Mouse (Mus musculus): ENCODE measurements at regions not wholly inside any gene's neighbourhood (a gene's known extent, or its start where the extent isn't known, plus 50 kb on each side); places are given as distances from the start of the nearest gene placed in this dataset.
A peak's percentile ranks its signal among the peaks of the same experiment; 100 is the strongest.

DNA sequence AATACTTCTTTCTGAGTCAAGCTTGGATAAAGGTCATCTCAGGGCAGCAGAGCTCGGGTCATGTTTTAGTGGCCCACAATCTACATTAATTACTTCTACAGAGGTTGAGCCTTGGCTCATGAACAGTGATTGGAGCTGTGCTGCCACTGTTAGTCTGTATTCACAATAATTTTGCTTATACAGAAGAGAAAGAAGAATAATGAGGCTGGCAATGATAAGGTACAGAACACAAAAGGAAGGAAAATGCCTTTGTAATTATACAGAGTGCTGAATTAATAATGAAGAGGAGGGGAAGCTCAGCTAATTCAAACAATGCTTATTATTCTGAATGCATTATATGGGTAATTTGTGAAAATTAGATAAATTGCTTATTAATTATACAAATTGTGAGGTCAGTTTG is 573.9 kb upstream of the Cblb start:
- ATAC-seq: no peak
- H3K4me2 ChIP-seq (ENCODE audit: low read length): no peak overlapping the region
- H3K9me3 ChIP-seq (ENCODE audit: control insufficient read depth, low read length): no peaks in the 10 kb centered on the region
- no peak overlapping the region for H3K9ac ChIP-seq (ENCODE audit: low read depth, low read length)
- no peaks in the 10 kb centered on the region for H3K27me3 ChIP-seq (replicated peaks; ENCODE audit: control insufficient read depth, insufficient read depth, low read length)
- 43% methylated on average over 1 of the region's 1 CpGs for WGBS
- no peaks in the 10 kb centered on the region for H3K4me1 ChIP-seq (ENCODE audit: control insufficient read depth, insufficient read depth, low read depth, low read length)
- H3K27ac ChIP-seq (ENCODE audit: low read depth, low read length): no peak overlapping the region
- no peaks in the 10 kb centered on the region for H3K36me3 ChIP-seq (ENCODE audit: control insufficient read depth, insufficient read depth, low read length)
- H3K4me3 ChIP-seq (ENCODE audit: low read length): no peak overlapping the region

DNA sequence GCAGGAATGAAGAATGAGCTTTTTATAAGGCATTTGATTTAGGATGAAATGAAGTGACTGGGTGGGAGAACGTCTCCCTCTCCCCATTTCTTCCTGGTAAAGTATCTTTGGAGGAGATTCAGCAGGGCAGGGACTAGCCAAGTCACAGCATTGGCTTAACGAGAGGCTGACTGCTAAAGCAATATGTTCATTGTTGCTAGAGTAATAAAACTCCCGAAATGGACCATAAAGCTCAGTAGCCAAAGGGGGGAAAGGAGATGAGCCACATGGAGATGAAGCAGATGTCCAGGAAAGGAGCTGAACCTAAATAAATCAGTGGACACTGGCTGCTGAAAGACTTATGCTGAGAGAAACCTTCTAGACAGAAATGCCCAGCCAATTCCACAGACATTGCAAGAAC is 555.3 kb upstream of the Cblb start:
- Histone ChIP-seq H3K36me3 (ENCODE audit: control insufficient read depth, insufficient read depth, low read length) (no peaks in the 10 kb centered on the region), H3K4me1 (ENCODE audit: control insufficient read depth, insufficient read depth, low read depth, low read length) (no peaks in the 10 kb centered on the region), H3K27ac (ENCODE audit: low read depth, low read length) (no peak overlapping the region), H3K27me3 (replicated peaks; ENCODE audit: control insufficient read depth, insufficient read depth, low read length) (no peaks in the 10 kb centered on the region), H3K4me2 (ENCODE audit: low read length) (no peak overlapping the region), H3K9ac (ENCODE audit: low read depth, low read length) (no peak overlapping the region), H3K4me3 (ENCODE audit: low read length) (no peak overlapping the region), H3K9me3 (ENCODE audit: control insufficient read depth, low read length) (no peaks in the 10 kb centered on the region)
- no peak for ATAC-seq
- 66% methylated on average over 3 of the region's 3 CpGs for WGBS

DNA sequence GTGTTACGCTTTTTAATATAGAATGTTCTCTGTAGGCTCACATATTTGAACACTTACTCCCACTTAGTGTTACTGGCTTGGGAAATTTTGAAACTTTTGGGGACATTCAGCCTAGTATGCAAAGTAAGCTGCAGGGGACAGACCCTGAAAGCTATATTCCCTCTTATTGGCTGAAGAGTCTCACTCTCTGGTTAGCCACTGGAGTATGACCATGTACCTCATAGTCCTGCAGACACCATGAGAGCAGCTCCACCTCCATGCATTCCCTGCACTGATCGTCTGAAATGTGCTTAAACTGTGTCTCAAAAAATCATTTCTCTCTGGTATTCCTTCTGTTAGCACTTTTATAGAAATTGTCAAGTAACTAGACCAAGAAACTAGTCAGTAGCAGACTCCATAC is 534.9 kb upstream of the Cblb start:
- Histone ChIP-seq H3K4me3 (ENCODE audit: low read length) (no peak overlapping the region), H3K9me3 (ENCODE audit: control insufficient read depth, low read length) (no peaks in the 10 kb centered on the region), H3K36me3 (ENCODE audit: control insufficient read depth, insufficient read depth, low read length) (no peaks in the 10 kb centered on the region), H3K4me2 (ENCODE audit: low read length) (no peak overlapping the region), H3K9ac (ENCODE audit: low read depth, low read length) (no peak overlapping the region), H3K27ac (ENCODE audit: low read depth, low read length) (no peak overlapping the region), H3K4me1 (ENCODE audit: control insufficient read depth, insufficient read depth, low read depth, low read length) (no peaks in the 10 kb centered on the region), H3K27me3 (replicated peaks; ENCODE audit: control insufficient read depth, insufficient read depth, low read length) (no peaks in the 10 kb centered on the region)
- ATAC-seq: no peak
- 93% methylated on average over 2 of the region's 2 CpGs for WGBS

DNA sequence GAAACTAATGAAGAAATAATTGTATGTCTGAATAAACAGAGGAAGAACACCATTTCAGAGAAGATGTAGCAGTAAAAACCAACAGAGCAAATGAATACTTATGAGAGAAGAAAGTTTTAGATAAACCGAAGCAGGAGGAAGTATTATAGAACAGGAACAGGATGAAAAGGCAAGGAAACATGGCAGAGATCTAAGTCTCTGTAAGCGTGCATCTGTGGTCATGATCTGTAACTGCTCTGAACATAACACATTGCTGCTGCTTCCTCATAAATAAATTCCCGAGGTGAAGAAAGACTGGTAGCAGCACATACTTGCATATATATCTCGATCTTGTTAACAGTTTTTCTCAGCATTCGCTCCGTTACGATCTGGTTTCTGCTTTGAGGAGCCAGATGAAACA is 533.2 kb upstream of the Cblb start:
- ATAC-seq: no peak
- H3K27me3 ChIP-seq (replicated peaks; ENCODE audit: control insufficient read depth, insufficient read depth, low read length): no peaks in the 10 kb centered on the region
- WGBS: 88% methylated on average over 7 of the region's 7 CpGs
- no peak overlapping the region for H3K27ac ChIP-seq (ENCODE audit: low read depth, low read length)
- no peak overlapping the region for H3K4me2 ChIP-seq (ENCODE audit: low read length)
- H3K9ac ChIP-seq (ENCODE audit: low read depth, low read length): no peak overlapping the region
- H3K9me3 ChIP-seq (ENCODE audit: control insufficient read depth, low read length): no peaks in the 10 kb centered on the region
- H3K36me3 ChIP-seq (ENCODE audit: control insufficient read depth, insufficient read depth, low read length): no peaks in the 10 kb centered on the region
- H3K4me1 ChIP-seq (ENCODE audit: control insufficient read depth, insufficient read depth, low read depth, low read length): no peaks in the 10 kb centered on the region
- no peak overlapping the region for H3K4me3 ChIP-seq (ENCODE audit: low read length)

DNA sequence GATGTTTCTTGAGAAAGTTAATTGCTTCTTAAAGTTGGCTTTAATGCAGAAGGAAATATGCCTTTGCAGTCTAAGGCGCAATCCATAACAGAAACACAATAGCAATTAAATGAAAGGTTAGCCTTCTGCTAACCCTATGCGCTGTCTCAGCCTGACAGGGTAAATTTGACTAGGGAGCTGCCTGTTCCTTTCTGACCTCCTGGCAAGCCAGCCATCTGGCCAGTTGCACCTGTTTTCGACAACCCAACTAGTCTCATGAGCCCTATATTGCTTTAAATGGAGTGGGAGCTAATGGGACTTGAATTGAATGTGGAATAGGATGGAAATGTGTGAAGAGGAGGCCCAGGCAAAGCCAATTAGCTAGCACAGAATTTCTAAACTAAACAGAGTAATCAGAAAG is 513.9 kb upstream of the Cblb start:
- peak; percentile 76 for ATAC-seq
- Histone ChIP-seq H3K4me3 (ENCODE audit: low read length) (no peak overlapping the region), H3K27ac (ENCODE audit: low read depth, low read length) (no peak overlapping the region)

DNA sequence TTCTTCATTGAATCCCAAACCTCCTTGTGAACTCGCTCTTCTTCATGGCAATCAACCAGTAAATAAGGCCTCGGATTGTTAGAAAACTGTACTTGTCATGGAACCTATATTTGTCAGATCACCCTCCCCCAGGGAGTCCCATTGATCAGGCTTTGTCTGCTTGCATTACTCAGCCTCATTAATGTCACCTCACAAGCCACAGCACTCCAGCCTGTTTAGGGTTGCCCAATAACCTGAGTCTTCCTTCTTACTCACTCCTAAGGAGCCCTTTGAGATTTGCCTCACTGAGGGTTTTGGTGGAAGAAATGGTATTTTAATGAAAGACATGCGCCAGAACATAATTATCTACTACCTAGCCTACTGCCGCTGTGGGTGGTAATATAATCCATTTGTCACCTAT is 510.3 kb upstream of the Cblb start:
- ATAC-seq: no peak
- Histone ChIP-seq H3K36me3 (ENCODE audit: control insufficient read depth, insufficient read depth, low read length) (no peaks in the 10 kb centered on the region), H3K9ac (ENCODE audit: low read depth, low read length) (no peak overlapping the region), H3K9me3 (ENCODE audit: control insufficient read depth, low read length) (no peaks in the 10 kb centered on the region), H3K27ac (ENCODE audit: low read depth, low read length) (no peak overlapping the region), H3K27me3 (replicated peaks; ENCODE audit: control insufficient read depth, insufficient read depth, low read length) (no peaks in the 10 kb centered on the region), H3K4me1 (ENCODE audit: control insufficient read depth, insufficient read depth, low read depth, low read length) (0 out of 2 replicates have a peak, but pooled peaks cover 3% of the 10 kb centered on the region), H3K4me2 (ENCODE audit: low read length) (no peak overlapping the region), H3K4me3 (ENCODE audit: low read length) (no peak overlapping the region)
- 48% methylated on average over 4 of the region's 4 CpGs for WGBS

More for the DNA sequence above, 513.9 kb upstream of the Cblb start:
- Histone ChIP-seq H3K9me3 (ENCODE audit: control insufficient read depth, low read length) (no peaks in the 10 kb centered on the region), H3K27me3 (replicated peaks; ENCODE audit: control insufficient read depth, insufficient read depth, low read length) (no peaks in the 10 kb centered on the region), H3K4me2 (ENCODE audit: low read length) (no peak overlapping the region), H3K9ac (ENCODE audit: low read depth, low read length) (no peak overlapping the region), H3K4me1 (ENCODE audit: control insufficient read depth, insufficient read depth, low read depth, low read length) (0 out of 2 replicates have a peak, but pooled peaks cover 3% of the 10 kb centered on the region), H3K36me3 (ENCODE audit: control insufficient read depth, insufficient read depth, low read length) (no peaks in the 10 kb centered on the region)
- WGBS: 51% methylated on average over 3 of the region's 3 CpGs

DNA sequence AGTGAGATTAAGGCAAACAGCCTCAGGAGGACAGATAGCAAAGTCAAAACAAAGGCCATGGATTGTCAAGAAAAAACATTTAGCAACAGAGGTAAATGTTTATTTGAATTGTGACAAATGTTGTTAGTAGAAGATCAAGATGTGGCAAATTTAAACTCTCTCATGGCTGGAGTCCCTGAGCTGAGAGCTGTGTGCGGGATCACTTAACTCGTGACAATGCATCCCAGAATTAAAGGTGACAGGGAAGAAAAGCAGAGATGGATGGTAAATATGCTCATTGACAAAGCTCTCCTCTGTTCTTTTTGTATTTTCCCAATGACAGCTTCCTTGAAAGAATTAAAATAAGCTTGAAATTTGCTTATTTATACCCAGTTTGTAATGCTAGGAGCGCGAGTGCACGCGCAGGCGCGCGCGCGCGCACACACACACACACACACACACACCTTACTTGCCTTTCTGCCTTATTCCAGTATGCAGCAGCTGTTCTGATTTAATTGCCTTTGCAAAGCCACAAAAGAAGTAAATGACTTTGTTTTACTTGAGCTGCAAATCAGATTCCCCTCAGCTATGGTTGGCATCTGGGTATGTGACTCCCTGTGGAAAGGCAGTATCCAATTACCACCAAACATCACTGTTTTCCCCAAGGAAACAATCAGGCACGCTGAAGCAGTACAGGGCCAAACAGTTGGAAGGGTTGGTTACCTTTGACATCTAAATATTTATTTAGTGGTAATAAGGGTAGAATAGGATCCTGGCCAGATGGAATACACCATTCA is 509.5 kb upstream of the Cblb start:
- Histone ChIP-seq H3K4me2 (ENCODE audit: low read length) (peak overlapping the region; percentile 42), H3K4me1 (ENCODE audit: control insufficient read depth, insufficient read depth, low read depth, low read length) (0 out of 2 replicates have a peak, but pooled peaks cover 3% of the 10 kb centered on the region), H3K27me3 (replicated peaks; ENCODE audit: control insufficient read depth, insufficient read depth, low read length) (no peaks in the 10 kb centered on the region), H3K36me3 (ENCODE audit: control insufficient read depth, insufficient read depth, low read length) (no peaks in the 10 kb centered on the region), H3K9ac (ENCODE audit: low read depth, low read length) (peak overlapping the region; percentile 17; the same call in 1 of the 2 replicates), H3K27ac (ENCODE audit: low read depth, low read length) (no peak overlapping the region), H3K9me3 (ENCODE audit: control insufficient read depth, low read length) (no peaks in the 10 kb centered on the region), H3K4me3 (ENCODE audit: low read length) (peak overlapping the region; percentile 19; the same call in 1 of the 2 replicates)
- WGBS: 44% methylated on average over 13 of the region's 13 CpGs
- peak; percentile 72 for ATAC-seq

DNA sequence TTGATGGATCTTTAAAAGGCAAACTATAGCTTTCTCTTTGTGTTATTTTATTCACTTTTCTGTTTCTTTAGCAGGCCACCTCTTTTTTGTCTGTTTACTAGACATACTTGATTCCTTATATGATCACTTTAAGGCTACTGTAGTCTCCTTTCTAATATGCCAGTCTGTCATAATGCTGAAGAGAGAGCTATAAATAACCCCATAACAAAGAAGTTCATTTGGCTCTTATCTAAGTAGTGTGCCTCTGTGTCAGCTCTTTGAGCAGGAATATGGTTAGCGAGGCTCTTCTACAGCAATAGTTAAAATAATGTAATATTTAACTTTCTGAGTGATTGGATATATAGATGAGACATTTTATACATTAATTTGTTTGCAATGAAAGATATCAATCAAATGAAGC is 507.0 kb upstream of the Cblb start:
- H3K9me3 ChIP-seq (ENCODE audit: control insufficient read depth, low read length): no peaks in the 10 kb centered on the region
- H3K9ac ChIP-seq (ENCODE audit: low read depth, low read length): no peak overlapping the region
- 88% methylated on average over 1 of the region's 1 CpGs for WGBS
- no peak overlapping the region for H3K4me2 ChIP-seq (ENCODE audit: low read length)
- H3K36me3 ChIP-seq (ENCODE audit: control insufficient read depth, insufficient read depth, low read length): no peaks in the 10 kb centered on the region
- ATAC-seq: no peak
- H3K4me1 ChIP-seq (ENCODE audit: control insufficient read depth, insufficient read depth, low read depth, low read length): 0 out of 2 replicates have a peak, but pooled peaks cover 3% of the 10 kb centered on the region
- no peak overlapping the region for H3K4me3 ChIP-seq (ENCODE audit: low read length)
- H3K27ac ChIP-seq (ENCODE audit: low read depth, low read length): no peak overlapping the region
- no peaks in the 10 kb centered on the region for H3K27me3 ChIP-seq (replicated peaks; ENCODE audit: control insufficient read depth, insufficient read depth, low read length)

DNA sequence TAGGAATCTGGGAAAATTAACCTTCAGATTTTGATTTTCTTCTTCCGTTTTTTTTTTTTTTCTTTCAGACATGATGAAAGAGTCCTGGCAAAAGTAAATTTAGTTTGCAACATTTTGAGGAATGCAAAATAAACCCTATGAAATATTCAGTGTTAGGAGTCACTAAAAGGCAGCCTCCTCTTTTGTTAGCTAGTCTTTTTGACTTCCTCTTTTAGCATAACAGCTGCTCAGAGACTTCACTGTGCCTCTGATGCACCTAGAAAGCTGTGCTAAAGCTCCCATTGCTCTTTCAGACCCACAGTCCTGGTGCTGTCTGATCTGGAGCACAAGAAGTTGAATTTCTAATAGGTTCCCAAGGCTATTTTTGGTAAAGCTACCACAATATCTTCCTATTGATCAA is 498.5 kb upstream of the Cblb start:
- Histone ChIP-seq H3K27ac (ENCODE audit: low read depth, low read length) (no peak overlapping the region), H3K4me1 (ENCODE audit: control insufficient read depth, insufficient read depth, low read depth, low read length) (no peaks in the 10 kb centered on the region), H3K36me3 (ENCODE audit: control insufficient read depth, insufficient read depth, low read length) (no peaks in the 10 kb centered on the region), H3K4me2 (ENCODE audit: low read length) (no peak overlapping the region), H3K9ac (ENCODE audit: low read depth, low read length) (no peak overlapping the region), H3K4me3 (ENCODE audit: low read length) (no peak overlapping the region), H3K27me3 (replicated peaks; ENCODE audit: control insufficient read depth, insufficient read depth, low read length) (no peaks in the 10 kb centered on the region), H3K9me3 (ENCODE audit: control insufficient read depth, low read length) (no peaks in the 10 kb centered on the region)
- 94% methylated on average over 1 of the region's 1 CpGs for WGBS
- no peak for ATAC-seq
